Mouse (Mus musculus) ES-E14 (cell line): ENCODE measurements around the gene Pmm1.

Experiments
- CHD2 ChIP-seq: IDR thresholded peaks from 2 replicates; pipeline ENCODE4 v1.6.1; 2014; ENCODE audit warnings: mild to moderate bottlenecking, low read depth, low read length, inconsistent platforms
- HCFC1 ChIP-seq: IDR thresholded peaks from 2 replicates; pipeline ENCODE4 v1.6.1; 2012; ENCODE audit warnings: low read length, inconsistent platforms, borderline replicate concordance; ENCODE audit not compliant: insufficient read depth
- MAFK ChIP-seq: IDR thresholded peaks from 2 replicates; pipeline ENCODE4 v1.6.1; 2014; ENCODE audit warnings: mild to moderate bottlenecking, low read depth, low read length, inconsistent platforms; ENCODE audit not compliant: insufficient read depth
- ZC3H11A ChIP-seq: IDR thresholded peaks from 2 replicates; pipeline ENCODE4 v1.6.1; 2012; ENCODE audit warnings: low read depth, mild to moderate bottlenecking, inconsistent platforms, low read length, borderline replicate concordance
- ZNF384 ChIP-seq: IDR thresholded peaks from 2 replicates; pipeline ENCODE4 v1.6.1; 2012; ENCODE audit warnings: low read depth, low read length, inconsistent platforms

DNA sequence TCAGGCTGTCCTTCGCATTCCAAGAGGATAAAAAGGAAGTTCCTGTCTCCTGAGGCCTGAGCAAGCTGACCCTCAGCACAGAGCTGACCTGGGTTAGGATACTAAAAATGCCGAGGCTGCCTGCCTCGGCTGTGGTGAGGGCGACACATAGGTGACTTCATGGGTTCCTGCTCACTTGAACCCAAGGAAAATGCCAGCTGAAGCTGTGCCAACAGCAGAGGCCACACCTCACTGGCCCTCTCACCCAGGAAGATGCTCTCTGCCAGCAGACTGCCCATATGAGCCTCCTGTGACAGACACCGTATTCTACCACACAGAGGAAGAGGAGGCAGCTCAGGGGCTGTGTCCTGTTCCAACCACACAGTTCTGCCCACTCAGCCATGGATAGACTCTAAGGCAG lies 41.7 kb downstream of the Pmm1 start:
- TF ChIP-seq CHD2 (no peak), ZC3H11A (no peak), ZNF384 (no peak), HCFC1 (no peak), MAFK (no peak)
